Mouse (Mus musculus): Measurements from ENCODE around the gene Ephb1.

The Ephb1 gene

GRCm38 (mm10) chr9:102033231-102033630 lies 321.3 kb downstream of the Ephb1 start:
- no peak for DNase-seq

- DNase-seq, result no peak
These were observed 322.1 kb downstream of the Ephb1 start for GRCm38 (mm10) chr9:102032376-102032775.

- DNase-seq, result no peak
These were observed 324.8 kb downstream of the Ephb1 start for GRCm38 (mm10) chr9:102029661-102030060.

- DNase-seq, result no peak
These were observed 328.4 kb downstream of the Ephb1 start for GRCm38 (mm10) chr9:102026136-102026535.

- DNase-seq, result no peak
These were observed 329.4 kb downstream of the Ephb1 start for GRCm38 (mm10) chr9:102025141-102025540.

GRCm38 (mm10) chr9:102015516-102015915 lies 339.0 kb downstream of the Ephb1 start:
- no peak for DNase-seq

GRCm38 (mm10) chr9:102007706-102008105 lies 346.8 kb downstream of the Ephb1 start:
- no peak for DNase-seq

GRCm38 (mm10) chr9:102006539-102006938 lies 348.0 kb downstream of the Ephb1 start:
- peak; percentile 12 for DNase-seq

GRCm38 (mm10) chr9:102002920-102003319 lies 351.6 kb downstream of the Ephb1 start:
- DNase-seq, result no peak

GRCm38 (mm10) chr9:102002186-102002585 lies 352.3 kb downstream of the Ephb1 start:
- no peak for DNase-seq

GRCm38 (mm10) chr9:102001633-102002165 lies 352.8 kb downstream of the Ephb1 start:
- no peak for DNase-seq

- no peak for DNase-seq
These were observed 354.8 kb downstream of the Ephb1 start for GRCm38 (mm10) chr9:101999690-102000089.

- DNase-seq, result no peak
These were observed 357.6 kb downstream of the Ephb1 start for GRCm38 (mm10) chr9:101996771-101997500.

- DNase-seq, result no peak
These were observed 358.3 kb downstream of the Ephb1 start for GRCm38 (mm10) chr9:101996183-101996582.

- no peak for DNase-seq
These were observed 358.9 kb downstream of the Ephb1 start for GRCm38 (mm10) chr9:101995423-101996156.

- DNase-seq, result no peak
These were observed 360.4 kb downstream of the Ephb1 start for GRCm38 (mm10) chr9:101994086-101994485.

- DNase-seq, result no peak
These were observed 363.7 kb downstream of the Ephb1 start for GRCm38 (mm10) chr9:101990836-101991235.

GRCm38 (mm10) chr9:101990032-101990431 lies 364.5 kb downstream of the Ephb1 start:
- no peak for DNase-seq

GRCm38 (mm10) chr9:101986910-101987309 lies 367.6 kb downstream of the Ephb1 start:
- no peak for DNase-seq

- DNase-seq, result no peak
These were observed 372.1 kb downstream of the Ephb1 start for GRCm38 (mm10) chr9:101982378-101982777.

- DNase-seq, result no peak
These were observed 373.3 kb downstream of the Ephb1 start for GRCm38 (mm10) chr9:101981161-101981560.

GRCm38 (mm10) chr9:101976884-101977465 lies 377.5 kb downstream of the Ephb1 start:
- DNase-seq, result no peak

- no peak for DNase-seq
These were observed 382.2 kb downstream of the Ephb1 start for GRCm38 (mm10) chr9:101972314-101972713.

GRCm38 (mm10) chr9:101971806-101972205 lies 382.7 kb downstream of the Ephb1 start:
- no peak for DNase-seq

Measured in kidney, postnatal 14 days (tissue).